ENCODE assay signal across 17 mouse cellular contexts in genomic region chr6:66992232-66992631, GRCm38 (mm10). TPM values are rescaled to one million over a fixed set of nuclear protein-coding genes. Genes with fewer than 3 reads are reported as not detected.
DNase-seq lines count a peak whose midpoint lies in the region; ATAC-seq and TF ChIP-seq lines count a peak whose summit lies in the region.
"Had no signal": no experiment of that assay in that cellular context is flagged by ENCODE, and none has a peak within 500 bp of the region (broad histone marks: within the 10 kb centered on the region; RNA-seq: fewer than 3 reads in every experiment).

No protein-coding gene starts in this region.

- DNase-seq in gastrocnemius, adult 2 months = peak; percentile 24
- DNase-seq in gastrocnemius, adult 18-20 months (ENCODE audit: low spot score) = no peak
- DNase-seq in kidney, adult 9 months = peak; percentile 50
- peak; percentile 24 for DNase-seq in urinary bladder, postnatal 14 days (ENCODE audit: low spot score)
- DNase-seq in urinary bladder, adult 18-20 months (ENCODE audit: low spot score in 2 of 2) = no peak
- no peak for DNase-seq in layer of hippocampus, postnatal 10 days (ENCODE audit: low spot score in 2 of 2)
- DNase-seq: cerebellum, adult 8-10 months; layer of hippocampus, postnatal 36 days; thymus, adult 18-20 months had no signal

- no peaks in the 10 kb centered on the region for H3K27me3 ChIP-seq in kidney, embryonic 15.5 days
- H3K27me3 ChIP-seq: midbrain, embryonic 12.5 days had no signal

- no peak overlapping the region for H3K9ac ChIP-seq in kidney, embryonic 15.5 days
- H3K9ac ChIP-seq: midbrain, embryonic 12.5 days had no signal

- H3K36me3 ChIP-seq in kidney, embryonic 15.5 days = no peaks in the 10 kb centered on the region
- H3K36me3 ChIP-seq: G1E; midbrain, embryonic 12.5 days had no signal

- 75% methylated on average over 9 of the region's 9 CpGs for WGBS in kidney, embryonic 15.5 days

- H3K4me2 ChIP-seq in kidney, embryonic 15.5 days = no peak overlapping the region
- H3K4me2 ChIP-seq: midbrain, embryonic 12.5 days had no signal

- H3K4me1 ChIP-seq in kidney, embryonic 15.5 days = peaks cover 14% of the 10 kb centered on the region; the same call in 1 of the 2 replicates
- H3K4me1 ChIP-seq: midbrain, embryonic 12.5 days had no signal

- peak overlapping the region; percentile 28; the same call in 1 of the 2 replicates for H3K27ac ChIP-seq in gastrocnemius, adult 2 months
- H3K27ac ChIP-seq in kidney, embryonic 15.5 days = no peak overlapping the region
- H3K27ac ChIP-seq: kidney, postnatal 0 days; macrophage; midbrain, embryonic 12.5 days had no signal

- no peak for ATAC-seq in kidney, embryonic 15.5 days (replicated peaks; ENCODE audit: low FRiP score)
- ATAC-seq: forebrain, embryonic 14.5 days; hindbrain, embryonic 16.5 days had no signal

- intact Hi-C loops in gastrocnemius, adult 2 months (cut with DNase I) = no loop called here

- TF ChIP-seq CTCF in gastrocnemius, adult 2 months (IDR thresholded peaks at IDR 0.05) = no peak

- H3K4me3 ChIP-seq in gastrocnemius, adult 2 months = no peak overlapping the region
- no peak overlapping the region for H3K4me3 ChIP-seq in kidney, embryonic 15.5 days (replicated peaks)
- H3K4me3 ChIP-seq: midbrain, embryonic 12.5 days; myocyte had no signal

- H3K9me3 ChIP-seq in kidney, embryonic 15.5 days (replicated peaks) = no peaks in the 10 kb centered on the region
- H3K9me3 ChIP-seq: G1E; midbrain, embryonic 12.5 days had no signal

RNA-seq across cellular contexts. Expression of gene Gadd45a, which starts 45.0 kb away (rescaled TPM):
- total RNA-seq in gastrocnemius, adult 2 months (2021) = 10 to 100 TPM; 27.6 to 38.9 TPM
- 10 to 100 TPM; 25.4 to 43.2 TPM for total RNA-seq in gastrocnemius, adult 18-20 months (2021)
- 32.7 and 41.2 TPM in 2 replicates for polyA plus RNA-seq in kidney, embryonic 15.5 days (2015; fragmentation: Nextera tagmentation; extraction: Ambion mirVana)
- total RNA-seq in layer of hippocampus, postnatal 10 days (2021) = 1 to 10 TPM; 5.1 to 7.6 TPM

Comparison
In these comparisons a context has a peak if more than half of its experiments do, and no peak if none do; other contexts are left out.
1. DNase-seq: peak in gastrocnemius, adult 2 months (single experiment), kidney, adult 9 months (single experiment) and urinary bladder, postnatal 14 days (single experiment); none in gastrocnemius, adult 18-20 months (single experiment), urinary bladder, adult 18-20 months (0 of 2) and layer of hippocampus, postnatal 10 days (0 of 2).